Mouse (Mus musculus): ENCODE measurements at regions not wholly inside any gene's neighbourhood (a gene's known extent, or its start where the extent isn't known, plus 50 kb on each side); places are given as distances from the start of the nearest gene placed in this dataset.

DNA sequence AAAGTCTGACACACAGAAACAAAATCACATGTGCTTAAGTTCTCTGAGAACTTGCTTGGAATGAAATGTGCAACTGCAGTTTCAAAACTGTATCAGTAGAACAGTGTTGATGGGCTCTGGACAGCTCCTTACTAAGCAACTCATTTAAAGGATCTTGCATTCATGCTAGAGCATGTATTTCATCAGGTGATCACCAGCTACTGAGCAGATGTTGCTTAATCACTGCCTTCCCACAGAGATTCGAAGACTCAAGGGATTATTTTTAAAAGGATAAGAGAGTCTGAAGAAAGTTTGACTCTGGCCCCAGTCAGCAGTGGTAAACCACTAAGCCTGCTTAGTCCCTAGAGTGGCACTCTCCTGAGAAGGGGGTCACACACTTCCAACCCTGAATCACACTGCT lies 61.2 kb upstream of the Tigd2 start:
- Histone ChIP-seq H3K27me3 (replicated peaks) (no peaks in the 10 kb centered on the region), H3K9ac (ENCODE audit: insufficient read depth, low read depth) (no peak overlapping the region), H3K79me2 (replicated peaks; ENCODE audit: control insufficient read depth, extremely low read depth, insufficient read depth, poor library complexity, severe bottlenecking) (no peaks in the 10 kb centered on the region), H3K27ac (ENCODE audit: insufficient read depth, low read depth) (no peak overlapping the region), H3K4me2 (ENCODE audit: insufficient read depth, low read depth, poor library complexity, severe bottlenecking) (no peak overlapping the region), H3K4me1 (ENCODE audit: control insufficient read depth in 1 of 2, insufficient read depth in 2 of 2) (no peaks in the 10 kb centered on the region), H3K36me3 (replicated peaks in 1 of 2; ENCODE audit: control insufficient read depth in 1 of 2, insufficient read depth in 1 of 2, low read length in 1 of 2) (no peaks in the 10 kb centered on the region), H3K9me3 (replicated peaks; ENCODE audit: low read length) (no peaks in the 10 kb centered on the region), H3K4me3 (replicated peaks in 1 of 3; ENCODE audit: low read depth in 2 of 3, low read length in 2 of 3, poor library complexity in 1 of 3) (no peak overlapping the region)
- no peak for TF ChIP-seq ZNF384 (IDR thresholded peaks at IDR 0.05; ENCODE audit: low read depth, low read length)
- no peak for TF ChIP-seq MAZ (IDR thresholded peaks at IDR 0.05; ENCODE audit: low read depth, low read length)
- no peak for TF ChIP-seq ZKSCAN1 (IDR thresholded peaks at IDR 0.05; ENCODE audit: borderline replicate concordance, low read depth, low read length)
- in situ Hi-C loops (cut with MboI; ENCODE audit: low pct_ligation_motif_present, low pct_unique_long_range_greater_than_20kb, low sequenced_read_pairs) = no loop called here
- dilution Hi-C loops (cut with MboI; ENCODE audit: extremely low pct_ligation_motif_present, extremely low pct_unique_long_range_greater_than_20kb, low sequenced_read_pairs) = no loop called here
- no peak for DNase-seq (ENCODE audit: extremely low read depth)

DNA sequence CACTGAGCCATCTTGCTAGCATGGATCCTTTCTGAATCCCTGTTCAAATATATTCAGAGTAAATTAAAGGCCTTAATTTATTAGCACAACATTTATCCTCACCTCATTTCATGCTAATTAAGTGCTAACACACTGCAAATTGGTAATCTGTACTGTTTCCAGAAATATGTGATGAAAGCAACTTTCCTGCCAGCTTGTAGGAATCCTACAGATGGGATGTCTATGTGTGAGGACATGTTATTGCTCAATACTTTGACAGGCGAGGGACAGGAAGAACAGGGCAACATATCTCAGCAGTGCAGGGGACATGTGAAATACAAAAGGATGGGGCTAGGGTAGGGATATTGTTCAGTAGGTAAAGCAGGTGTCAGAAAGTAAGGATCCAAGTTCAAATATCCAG lies 53.0 kb upstream of the Tigd2 start:
- dilution Hi-C loops (cut with MboI; ENCODE audit: extremely low pct_ligation_motif_present, extremely low pct_unique_long_range_greater_than_20kb, low sequenced_read_pairs) = no loop called here

More for the DNA sequence above, 53.0 kb upstream of the Tigd2 start:
- Histone ChIP-seq H3K4me2 (ENCODE audit: insufficient read depth, low read depth, poor library complexity, severe bottlenecking) (no peak overlapping the region), H3K9ac (ENCODE audit: insufficient read depth, low read depth) (no peak overlapping the region), H3K4me1 (ENCODE audit: control insufficient read depth in 1 of 2, insufficient read depth in 2 of 2) (no peaks in the 10 kb centered on the region), H3K4me3 (replicated peaks in 1 of 3; ENCODE audit: low read depth in 2 of 3, low read length in 2 of 3, poor library complexity in 1 of 3) (no peak overlapping the region), H3K27me3 (replicated peaks) (no peaks in the 10 kb centered on the region), H3K36me3 (replicated peaks in 1 of 2; ENCODE audit: control insufficient read depth in 1 of 2, insufficient read depth in 1 of 2, low read length in 1 of 2) (no peaks in the 10 kb centered on the region), H3K9me3 (replicated peaks; ENCODE audit: low read length) (no peaks in the 10 kb centered on the region), H3K79me2 (replicated peaks; ENCODE audit: control insufficient read depth, extremely low read depth, insufficient read depth, poor library complexity, severe bottlenecking) (no peaks in the 10 kb centered on the region), H3K27ac (ENCODE audit: insufficient read depth, low read depth) (no peak overlapping the region)
- DNase-seq (ENCODE audit: extremely low read depth) = no peak
- in situ Hi-C loops (cut with MboI; ENCODE audit: low pct_ligation_motif_present, low pct_unique_long_range_greater_than_20kb, low sequenced_read_pairs) = no loop called here
- TF ChIP-seq BHLHE40 (IDR thresholded peaks at IDR 0.05; ENCODE audit: low read depth, low read length) (no peak), CTCF (conservative IDR thresholded peaks at IDR 0.05 in 1 of 2, IDR thresholded peaks at IDR 0.05 in 1 of 2; ENCODE audit: low read depth in 2 of 2, low read length in 2 of 2) (no peak), TCF12 (IDR thresholded peaks at IDR 0.05; ENCODE audit: low read depth, low read length) (no peak), CHD2 (IDR thresholded peaks at IDR 0.05; ENCODE audit: low read length) (no peak), NRF1 (IDR thresholded peaks at IDR 0.05; ENCODE audit: low read depth, low read length) (no peak), RAD21 (IDR thresholded peaks at IDR 0.05; ENCODE audit: low read depth, low read length) (no peak), ZKSCAN1 (IDR thresholded peaks at IDR 0.05; ENCODE audit: borderline replicate concordance, low read depth, low read length) (no peak), IRF4 (IDR thresholded peaks at IDR 0.05; ENCODE audit: low read depth, low read length) (no peak), TBP (conservative IDR thresholded peaks at IDR 0.05; ENCODE audit: low read depth, low read length) (no peak), ZMIZ1 (IDR thresholded peaks at IDR 0.05; ENCODE audit: low read depth, low read length) (no peak), ZC3H11A (IDR thresholded peaks at IDR 0.05; ENCODE audit: low read depth, low read length) (no peak), JUN (IDR thresholded peaks at IDR 0.05; ENCODE audit: insufficient read depth, low read depth, low read length) (no peak), KAT2A (IDR thresholded peaks at IDR 0.05; ENCODE audit: insufficient replicate concordance, low read length) (no peak), POLR2AphosphoS2 (IDR thresholded peaks at IDR 0.05; ENCODE audit: low read depth, low read length) (no peak), MAZ (IDR thresholded peaks at IDR 0.05; ENCODE audit: low read depth, low read length) (no peak), ZNF384 (IDR thresholded peaks at IDR 0.05; ENCODE audit: low read depth, low read length) (no peak), USF1 (IDR thresholded peaks at IDR 0.05; ENCODE audit: low read depth, low read length) (no peak)

All from CH12.LX (cell line).